Mouse (Mus musculus) hindbrain, embryonic 16.5 days (tissue): ENCODE results near the gene Fam76b. TPM values are rescaled to one million over a fixed set of nuclear protein-coding genes. Genes with fewer than 3 reads are reported as not detected.

ENCODE experiments used
- ATAC-seq: fragments of 200-750 bp; cut with Nextera tagmentation; 2 replicates; pipeline ENCODE4 v1.8.0; 2017; ENCODE audit warnings: moderate TSS enrichment, moderate library complexity
- H3K27ac ChIP-seq: fragments of 300-500 bp; sonication (generic); 2 replicates; pipeline ENCODE4 v1.5.1; 2014; ENCODE audit warnings: low read depth, mild to moderate bottlenecking, control low read depth, low read length, moderate library complexity
- H3K27me3 ChIP-seq: fragments of 300-500 bp; sonication (generic); replicated peaks from 2 replicates; pipeline ENCODE4 v1.6.1; 2014; ENCODE audit warnings: low read length; ENCODE audit not compliant: control insufficient read depth, insufficient read depth
- H3K36me3 ChIP-seq: fragments of 300-500 bp; sonication (generic); 2 replicates; pipeline ENCODE4 v1.6.1; 2014; ENCODE audit warnings: mild to moderate bottlenecking, low read length, moderate library complexity, mixed read lengths; ENCODE audit not compliant: control insufficient read depth, insufficient read depth
- H3K4me1 ChIP-seq: fragments of 300-500 bp; sonication (generic); 2 replicates; pipeline ENCODE4 v1.6.1; 2014; ENCODE audit warnings: low read depth, low read length; ENCODE audit not compliant: control insufficient read depth, insufficient read depth
- H3K4me2 ChIP-seq: fragments of 300-500 bp; sonication (generic); 2 replicates; pipeline ENCODE4 v1.6.1; 2014; ENCODE audit warnings: mild to moderate bottlenecking, low read length, control low read depth, moderate library complexity
- H3K4me3 ChIP-seq: fragments of 300-500 bp; sonication (generic); 2 replicates; pipeline ENCODE4 v1.5.1; 2014; ENCODE audit warnings: mild to moderate bottlenecking, low read length, control low read depth, moderate library complexity
- H3K9ac ChIP-seq: fragments of 300-500 bp; sonication (generic); 2 replicates; pipeline ENCODE4 v1.6.1; 2014; ENCODE audit warnings: low read depth, mild to moderate bottlenecking, control low read depth, low read length, moderate library complexity
- H3K9me3 ChIP-seq: fragments of 300-500 bp; sonication (generic); 2 replicates; pipeline ENCODE4 v1.6.1; 2014; ENCODE audit warnings: mild to moderate bottlenecking, low read length, moderate library complexity; ENCODE audit not compliant: control insufficient read depth
- WGBS: fragments of 180-500 bp; shearing (Covaris S2); extraction: QIAGEN DNeasy Blood & Tissue Kit; methylation state at CpG from one replicate; pipeline ENCODE4 v1.1.7; 2014; 5-methylcytosine and 5-hydroxymethylcytosine counted together
- polyA plus RNA-seq: library from polyadenylated mRNA; unstranded; fragments of >200 nt; fragmentation: Nextera tagmentation; extraction: Ambion mirVana; gene quantifications from 2 replicates; pipeline ENCODE4 v1.2.1, GENCODE M21; 2015

The Fam76b gene
- polyA plus RNA-seq, 1 experiment from 2014 or later, result 14.8 TPM

DNA sequence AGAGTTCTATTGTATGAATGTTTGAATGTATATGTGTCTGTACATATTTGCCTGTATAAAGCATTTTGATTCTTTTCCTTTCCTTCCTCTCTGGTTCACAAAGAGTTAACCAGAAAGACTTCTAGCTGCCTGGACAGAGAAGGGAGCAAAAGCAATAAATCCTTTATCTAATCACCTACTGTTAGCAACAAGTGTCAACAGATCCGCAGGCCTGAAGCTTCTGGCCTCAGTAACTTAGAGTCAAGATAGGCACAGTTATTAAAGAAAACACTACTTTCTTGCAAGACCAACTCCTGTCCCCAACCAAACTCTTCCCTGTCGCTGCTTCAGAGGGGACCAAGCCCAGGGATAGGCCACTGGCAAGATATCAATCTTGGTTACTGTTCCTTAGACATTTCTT, 55.0 kb downstream of the Fam76b start:
- no peak for ATAC-seq
- Histone ChIP-seq H3K4me1 (no peaks in the 10 kb centered on the region), H3K9ac (no peak overlapping the region), H3K9me3 (no peaks in the 10 kb centered on the region), H3K27me3 (no peaks in the 10 kb centered on the region), H3K4me3 (no peak overlapping the region), H3K36me3 (no peaks in the 10 kb centered on the region), H3K4me2 (no peak overlapping the region), H3K27ac (no peak overlapping the region)
- WGBS, result 50% methylated on average over 2 of the region's 2 CpGs

DNA sequence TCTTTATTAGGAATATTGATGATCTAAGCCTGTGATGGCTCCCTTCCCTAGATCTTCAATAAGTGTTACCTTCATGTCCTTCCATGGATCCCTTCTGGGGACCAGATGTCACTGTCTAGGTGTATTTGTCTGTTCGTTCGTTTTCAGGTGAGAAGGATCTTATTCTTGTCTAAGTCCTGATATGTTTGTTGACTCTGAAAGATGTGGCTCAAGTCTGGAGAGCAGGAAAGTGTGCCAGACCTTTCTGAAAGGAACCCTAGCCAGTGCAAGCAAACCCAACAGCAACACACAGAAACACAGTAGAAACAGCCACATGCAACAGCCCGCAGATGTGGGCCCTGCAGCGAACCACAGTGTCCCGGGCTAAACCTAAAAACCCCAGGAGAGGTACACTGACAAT, 61.5 kb downstream of the Fam76b start:
- 81% methylated on average over 5 of the region's 5 CpGs for WGBS
- no peaks in the 10 kb centered on the region for H3K4me1 ChIP-seq
- no peaks in the 10 kb centered on the region for H3K36me3 ChIP-seq
- H3K4me3 ChIP-seq, result no peak overlapping the region
- no peak overlapping the region for H3K4me2 ChIP-seq
- H3K27ac ChIP-seq, result no peak overlapping the region
- no peak for ATAC-seq
- H3K9me3 ChIP-seq, result no peaks in the 10 kb centered on the region
- no peak overlapping the region for H3K9ac ChIP-seq
- H3K27me3 ChIP-seq, result no peaks in the 10 kb centered on the region

- Histone ChIP-seq H3K9ac (0 out of 2 replicates have a peak overlapping the region, but pooled peaks have one; percentile 4), H3K4me2 (peak overlapping the region; percentile 11; the same call in 1 of the 2 replicates), H3K36me3 (no peaks in the 10 kb centered on the region), H3K27ac (no peak overlapping the region), H3K27me3 (no peaks in the 10 kb centered on the region), H3K4me1 (no peaks in the 10 kb centered on the region), H3K9me3 (no peaks in the 10 kb centered on the region), H3K4me3 (no peak overlapping the region)
- WGBS, result 5% methylated on average over 9 of the region's 9 CpGs
- ATAC-seq, result peak; percentile 95
Observed at GRCm38 (mm10) chr9:13889657-13890056, 62.1 kb downstream of the Fam76b start.

GRCm38 (mm10) chr9:13890171-13890570, 62.7 kb downstream of the Fam76b start:
- ATAC-seq, result peak; percentile 73
- Histone ChIP-seq H3K27ac (no peak overlapping the region), H3K9me3 (no peaks in the 10 kb centered on the region), H3K4me3 (no peak overlapping the region), H3K4me1 (no peaks in the 10 kb centered on the region), H3K9ac (no peak overlapping the region), H3K4me2 (no peak overlapping the region), H3K27me3 (no peaks in the 10 kb centered on the region), H3K36me3 (no peaks in the 10 kb centered on the region)
- 44% methylated on average over 5 of the region's 5 CpGs for WGBS

- Histone ChIP-seq H3K4me2 (no peak overlapping the region), H3K9me3 (no peaks in the 10 kb centered on the region), H3K27me3 (no peaks in the 10 kb centered on the region), H3K36me3 (no peaks in the 10 kb centered on the region), H3K4me3 (no peak overlapping the region), H3K27ac (no peak overlapping the region), H3K9ac (no peak overlapping the region), H3K4me1 (peaks cover 11% of the 10 kb centered on the region)
- WGBS, result 95% methylated on average over 6 of the region's 6 CpGs
- no peak for ATAC-seq
Observed at GRCm38 (mm10) chr9:13891888-13892287, 64.4 kb downstream of the Fam76b start.

- no peak overlapping the region for H3K4me3 ChIP-seq
- H3K9ac ChIP-seq, result no peak overlapping the region
- no peaks in the 10 kb centered on the region for H3K36me3 ChIP-seq
- no peak overlapping the region for H3K27ac ChIP-seq
- no peak for ATAC-seq
- WGBS, result 70% methylated on average over 4 of the region's 4 CpGs
- peaks cover 11% of the 10 kb centered on the region for H3K4me1 ChIP-seq
- no peaks in the 10 kb centered on the region for H3K27me3 ChIP-seq
- H3K4me2 ChIP-seq, result no peak overlapping the region
- no peaks in the 10 kb centered on the region for H3K9me3 ChIP-seq
Observed at GRCm38 (mm10) chr9:13893044-13893443, 65.5 kb downstream of the Fam76b start.

DNA sequence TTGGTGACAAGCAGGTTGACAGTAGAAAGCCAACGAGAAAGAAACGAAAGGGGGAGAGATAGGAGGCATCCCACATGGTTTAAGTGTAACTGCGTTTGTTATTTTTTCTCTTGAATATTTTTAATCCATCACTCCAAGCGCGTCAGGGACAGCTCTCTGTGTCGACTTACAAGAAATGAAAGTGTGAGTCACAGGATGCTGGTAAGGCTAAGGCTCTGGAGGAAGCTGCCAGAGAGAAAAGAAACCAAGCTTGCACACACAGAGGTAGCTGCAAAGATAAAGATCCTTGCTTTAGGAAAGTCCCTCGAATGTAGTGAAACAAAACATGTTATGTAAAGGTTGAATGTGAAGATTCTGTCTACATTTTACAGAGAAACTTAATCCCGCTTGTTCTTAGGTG, 67.0 kb downstream of the Fam76b start:
- Histone ChIP-seq H3K27me3 (no peaks in the 10 kb centered on the region), H3K9ac (no peak overlapping the region), H3K4me1 (peaks cover 13% of the 10 kb centered on the region), H3K9me3 (no peaks in the 10 kb centered on the region), H3K4me2 (no peak overlapping the region), H3K36me3 (no peaks in the 10 kb centered on the region), H3K4me3 (no peak overlapping the region), H3K27ac (no peak overlapping the region)
- no peak for ATAC-seq
- 79% methylated on average over 8 of the region's 8 CpGs for WGBS

GRCm38 (mm10) chr9:13894936-13895335, 67.4 kb downstream of the Fam76b start:
- Histone ChIP-seq H3K4me1 (peaks cover 13% of the 10 kb centered on the region), H3K9ac (no peak overlapping the region), H3K4me2 (no peak overlapping the region), H3K27ac (no peak overlapping the region), H3K36me3 (no peaks in the 10 kb centered on the region), H3K27me3 (no peaks in the 10 kb centered on the region), H3K4me3 (no peak overlapping the region), H3K9me3 (no peaks in the 10 kb centered on the region)
- WGBS, result 90% methylated on average over 7 of the region's 7 CpGs
- ATAC-seq, result no peak

GRCm38 (mm10) chr9:13896055-13896454, 68.5 kb downstream of the Fam76b start:
- Histone ChIP-seq H3K4me3 (no peak overlapping the region), H3K9ac (no peak overlapping the region), H3K4me2 (no peak overlapping the region), H3K9me3 (no peaks in the 10 kb centered on the region), H3K4me1 (peaks cover 13% of the 10 kb centered on the region), H3K27ac (peak overlapping the region; percentile 67), H3K27me3 (no peaks in the 10 kb centered on the region), H3K36me3 (no peaks in the 10 kb centered on the region)
- ATAC-seq, result peak; percentile 69
- WGBS, result 49% methylated on average over 6 of the region's 6 CpGs
